Mouse (Mus musculus) hindbrain, embryonic 12.5 days (tissue): ENCODE measurements around the gene Hgf. TPM values are rescaled to one million over a fixed set of nuclear protein-coding genes. Genes with fewer than 3 reads are reported as not detected.
A peak's percentile ranks its signal among the peaks of the same experiment; 100 is the strongest.

Source experiments
- ATAC-seq: fragments of 200-750 bp; cut with Nextera tagmentation; 2 replicates; pipeline ENCODE4 v1.8.0; 2017; ENCODE audit warnings: moderate TSS enrichment; ENCODE audit not compliant: low FRiP score
- H3K27ac ChIP-seq: fragments of 300-500 bp; sonication (generic); 2 replicates; pipeline ENCODE4 v1.5.1; 2016; ENCODE audit warnings: mild to moderate bottlenecking
- H3K27me3 ChIP-seq: fragments of 300-500 bp; sonication (generic); 2 replicates; pipeline ENCODE4 v1.6.1; 2016; ENCODE audit warnings: mild to moderate bottlenecking
- H3K36me3 ChIP-seq: fragments of 300-500 bp; sonication (generic); 2 replicates; pipeline ENCODE4 v1.6.1; 2016; ENCODE audit warnings: mild to moderate bottlenecking
- H3K4me1 ChIP-seq: fragments of 300-500 bp; sonication (generic); 2 replicates; pipeline ENCODE4 v1.6.1; 2016
- H3K4me2 ChIP-seq: fragments of 300-500 bp; sonication (generic); replicated peaks from 2 replicates; pipeline ENCODE4 v1.6.1; 2016; ENCODE audit warnings: mild to moderate bottlenecking
- H3K4me3 ChIP-seq: fragments of 300-500 bp; sonication (generic); 2 replicates; pipeline ENCODE4 v1.5.1; 2016; ENCODE audit warnings: mild to moderate bottlenecking
- H3K9ac ChIP-seq: fragments of 300-500 bp; sonication (generic); 2 replicates; pipeline ENCODE4 v1.6.1; 2016; ENCODE audit warnings: mild to moderate bottlenecking, moderate library complexity
- H3K9me3 ChIP-seq: fragments of 300-500 bp; sonication (generic); replicated peaks from 2 replicates; pipeline ENCODE4 v1.6.1; 2016; ENCODE audit warnings: mild to moderate bottlenecking
- WGBS: fragments of 180-500 bp; shearing (Covaris S2); methylation state at CpG from one replicate; pipeline ENCODE4 v1.1.7; 2016; 5-methylcytosine and 5-hydroxymethylcytosine counted together
- polyA plus RNA-seq: library from polyadenylated mRNA; unstranded; fragments of >200 nt; fragmentation: Nextera tagmentation; extraction: Ambion mirVana; gene quantifications from 2 replicates; pipeline ENCODE4 v1.2.1, GENCODE M21; 2016

Gene Hgf
- polyA plus RNA-seq, 1 experiment from 2014 or later = 0.97 TPM

DNA sequence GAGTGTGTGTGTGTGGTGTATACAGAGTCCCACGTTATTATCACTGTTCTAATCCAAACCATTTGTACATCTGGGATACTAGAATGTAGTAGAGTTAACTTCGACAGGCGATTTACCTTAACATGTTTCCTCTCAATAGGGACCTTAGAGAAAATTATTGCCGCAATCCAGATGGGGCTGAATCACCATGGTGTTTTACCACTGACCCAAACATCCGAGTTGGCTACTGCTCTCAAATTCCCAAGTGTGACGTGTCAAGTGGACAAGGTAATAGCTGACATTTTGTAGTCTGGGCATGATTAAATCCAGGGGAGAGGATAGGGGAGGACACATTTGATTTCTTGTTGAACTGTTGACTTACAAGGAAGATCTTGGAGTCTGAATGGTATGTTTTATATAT, 44.7 kb downstream of the Hgf start:
- no peak overlapping the region for H3K4me2 ChIP-seq
- WGBS = 71% methylated on average over 6 of the region's 6 CpGs
- no peak overlapping the region for H3K9ac ChIP-seq
- no peaks in the 10 kb centered on the region for H3K4me1 ChIP-seq
- H3K27ac ChIP-seq = no peak overlapping the region
- H3K36me3 ChIP-seq = no peaks in the 10 kb centered on the region
- no peaks in the 10 kb centered on the region for H3K9me3 ChIP-seq
- H3K27me3 ChIP-seq = no peaks in the 10 kb centered on the region
- no peak overlapping the region for H3K4me3 ChIP-seq
- no peak for ATAC-seq

DNA sequence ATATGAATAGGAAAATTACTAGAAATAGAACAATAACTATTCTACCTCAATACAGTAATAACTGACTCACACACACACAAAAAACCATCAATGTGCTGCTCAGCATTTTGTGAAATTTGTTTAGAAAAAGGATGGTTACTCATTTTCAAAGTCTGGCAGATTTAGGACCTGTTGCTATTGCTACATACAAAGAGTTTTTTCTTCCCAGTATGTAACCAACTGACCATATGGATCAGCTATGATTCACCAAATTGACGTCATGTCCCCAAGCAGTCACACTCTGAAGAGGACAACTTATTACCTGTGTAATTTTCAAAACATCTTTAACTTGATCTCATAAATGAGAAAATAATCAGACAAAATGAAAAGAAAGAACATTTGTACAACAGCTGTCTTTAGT, 48.2 kb downstream of the Hgf start:
- H3K9me3 ChIP-seq = no peaks in the 10 kb centered on the region
- no peak overlapping the region for H3K9ac ChIP-seq
- no peaks in the 10 kb centered on the region for H3K36me3 ChIP-seq
- ATAC-seq = no peak
- no peak overlapping the region for H3K4me2 ChIP-seq
- WGBS = 84% methylated on average over 1 of the region's 1 CpGs
- no peak overlapping the region for H3K4me3 ChIP-seq
- no peaks in the 10 kb centered on the region for H3K27me3 ChIP-seq
- H3K4me1 ChIP-seq = no peaks in the 10 kb centered on the region
- no peak overlapping the region for H3K27ac ChIP-seq

DNA sequence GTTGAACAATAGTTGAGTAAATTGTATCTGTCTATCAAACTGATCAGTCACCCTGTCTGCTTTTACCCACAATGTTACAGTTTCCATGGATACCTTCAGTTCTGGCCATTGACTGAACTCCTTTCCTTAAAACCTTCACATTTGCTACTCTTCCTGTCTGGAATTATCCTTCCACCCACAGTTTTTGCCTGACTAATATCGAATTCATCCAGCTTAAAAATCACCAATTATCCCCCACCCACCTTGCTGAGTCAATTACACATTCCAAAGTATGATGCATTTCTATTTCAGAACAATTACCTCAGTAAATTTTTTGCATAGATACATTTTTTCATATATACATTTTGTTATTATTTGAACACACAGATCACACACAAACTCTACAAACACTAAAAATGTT, 79.7 kb downstream of the Hgf start:
- 65% methylated on average over 1 of the region's 1 CpGs for WGBS
- Histone ChIP-seq H3K4me1 (no peaks in the 10 kb centered on the region), H3K4me3 (no peak overlapping the region), H3K9me3 (no peaks in the 10 kb centered on the region), H3K36me3 (no peaks in the 10 kb centered on the region), H3K9ac (no peak overlapping the region), H3K27me3 (no peaks in the 10 kb centered on the region), H3K4me2 (no peak overlapping the region), H3K27ac (no peak overlapping the region)
- ATAC-seq = no peak

DNA sequence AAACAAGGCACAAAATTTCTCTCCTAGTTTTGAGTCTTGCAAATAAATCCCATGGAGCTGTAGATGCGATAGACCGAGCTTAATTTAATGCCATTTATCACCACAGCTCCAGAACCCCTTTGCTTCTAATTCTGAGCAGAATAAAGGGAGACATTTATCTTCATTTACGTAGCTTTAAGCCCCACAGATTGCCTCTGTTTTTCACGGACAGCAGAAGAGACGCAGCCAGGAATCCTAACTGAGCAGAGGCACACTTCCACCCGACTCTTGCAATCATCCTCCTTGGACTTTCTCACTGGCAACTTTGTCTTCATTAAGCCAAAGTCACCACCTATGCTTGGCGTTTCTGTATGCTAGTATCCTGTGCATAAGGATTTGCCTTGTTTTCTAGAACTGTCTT, 93.1 kb downstream of the Hgf start:
- Histone ChIP-seq H3K27me3 (no peaks in the 10 kb centered on the region), H3K36me3 (no peaks in the 10 kb centered on the region), H3K4me2 (no peak overlapping the region), H3K27ac (no peak overlapping the region), H3K4me3 (no peak overlapping the region), H3K9ac (no peak overlapping the region), H3K9me3 (no peaks in the 10 kb centered on the region), H3K4me1 (no peaks in the 10 kb centered on the region)
- ATAC-seq = peak; percentile 61; the same call in 1 of the 2 replicates
- WGBS = 60% methylated on average over 7 of the region's 7 CpGs

DNA sequence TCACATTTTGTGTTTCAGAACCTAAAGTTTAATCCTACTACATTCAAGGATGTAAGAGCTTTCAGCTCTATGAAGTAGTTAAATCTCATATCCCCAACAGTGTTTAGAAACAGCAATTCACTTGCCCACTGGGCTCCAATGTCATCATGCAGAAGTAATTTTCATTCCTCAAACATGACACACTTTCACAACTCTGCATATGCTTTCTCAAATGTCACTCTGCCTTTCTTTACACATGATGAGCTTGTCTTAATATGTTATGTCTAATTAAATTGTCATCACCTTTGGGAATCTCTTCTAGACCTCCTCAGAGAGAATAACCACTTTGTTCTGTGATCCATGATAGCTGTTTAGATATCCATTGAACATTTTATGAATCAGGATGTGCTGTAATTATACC, 94.4 kb downstream of the Hgf start:
- Histone ChIP-seq H3K4me2 (no peak overlapping the region), H3K27ac (no peak overlapping the region), H3K9ac (no peak overlapping the region), H3K9me3 (no peaks in the 10 kb centered on the region), H3K4me3 (no peak overlapping the region), H3K36me3 (no peaks in the 10 kb centered on the region), H3K4me1 (no peaks in the 10 kb centered on the region), H3K27me3 (no peaks in the 10 kb centered on the region)
- ATAC-seq = no peak

DNA sequence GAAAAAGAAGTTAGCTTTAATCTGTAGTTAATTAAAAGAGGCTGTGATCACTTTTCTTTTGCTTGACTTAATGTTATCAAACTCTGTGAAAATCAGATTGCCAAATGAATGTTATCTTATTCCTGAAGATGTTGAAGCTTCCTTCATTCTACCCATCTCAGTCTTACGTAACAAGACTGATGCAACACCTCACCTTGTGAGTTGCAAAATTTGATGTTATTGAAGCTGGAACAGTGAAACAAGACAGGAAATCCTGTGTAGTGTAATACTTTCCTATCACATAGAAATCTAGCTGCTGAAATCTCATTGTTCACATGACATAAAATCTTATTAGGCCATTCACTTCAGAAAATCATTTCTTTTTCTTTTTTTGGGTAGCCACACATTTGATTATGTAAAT, 96.9 kb downstream of the Hgf start:
- no peak overlapping the region for H3K9ac ChIP-seq
- 98% methylated on average over 1 of the region's 1 CpGs for WGBS
- H3K4me3 ChIP-seq = no peak overlapping the region
- no peak for ATAC-seq
- H3K36me3 ChIP-seq = no peaks in the 10 kb centered on the region
- no peak overlapping the region for H3K27ac ChIP-seq
- H3K27me3 ChIP-seq = no peaks in the 10 kb centered on the region
- H3K4me1 ChIP-seq = no peaks in the 10 kb centered on the region
- H3K4me2 ChIP-seq = no peak overlapping the region
- H3K9me3 ChIP-seq = no peaks in the 10 kb centered on the region

DNA sequence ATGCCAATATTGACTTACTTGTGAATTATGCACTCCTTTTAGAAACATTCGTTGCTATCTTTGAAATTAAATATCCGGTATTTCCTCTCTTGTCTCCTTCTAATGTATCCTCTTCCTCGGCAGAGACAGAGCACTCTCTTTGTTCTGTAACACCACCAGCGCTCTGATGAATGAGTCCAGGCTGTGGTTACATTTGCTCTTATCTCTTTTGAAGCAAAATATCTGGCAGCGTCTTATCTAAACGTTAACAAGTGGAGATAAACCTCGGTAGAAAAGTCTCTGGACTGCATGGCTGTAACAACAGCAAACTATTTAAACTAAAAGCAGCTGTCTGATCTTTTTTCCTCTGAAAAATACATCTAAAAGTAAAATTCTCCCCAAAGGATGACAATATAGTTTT, 100.7 kb downstream of the Hgf start:
- H3K4me3 ChIP-seq = no peak overlapping the region
- 66% methylated on average over 7 of the region's 7 CpGs for WGBS
- H3K36me3 ChIP-seq = no peaks in the 10 kb centered on the region
- no peaks in the 10 kb centered on the region for H3K9me3 ChIP-seq
- H3K4me1 ChIP-seq = no peaks in the 10 kb centered on the region
- no peak overlapping the region for H3K27ac ChIP-seq
- H3K4me2 ChIP-seq = no peak overlapping the region
- H3K27me3 ChIP-seq = no peaks in the 10 kb centered on the region
- H3K9ac ChIP-seq = no peak overlapping the region
- no peak for ATAC-seq

Other genes starting within 250 kb of the Hgf start
- gene Gm28710, start 238.3 kb downstream of the Hgf start, polyA plus RNA-seq = not detected in 2 replicates